Mouse (Mus musculus) neural tube, embryonic 15.5 days (tissue): Measurements from ENCODE around the gene Cd40. TPM values are rescaled to one million over a fixed set of nuclear protein-coding genes. Genes with fewer than 3 reads are reported as not detected.
A peak's percentile ranks its signal among the peaks of the same experiment; 100 is the strongest.

Experiments used
- ATAC-seq: fragments of 200-750 bp; cut with Nextera tagmentation; 2 replicates; pipeline ENCODE4 v1.8.0; 2017; ENCODE audit warnings: mild to moderate bottlenecking, moderate TSS enrichment, moderate library complexity; ENCODE audit not compliant: low FRiP score
- H3K27ac ChIP-seq: fragments of 300-500 bp; sonication (generic); replicated peaks from 2 replicates; pipeline ENCODE4 v1.5.1; 2015; ENCODE audit warnings: mild to moderate bottlenecking, inconsistent platforms
- H3K27me3 ChIP-seq: fragments of 300-500 bp; sonication (generic); replicated peaks from 2 replicates; pipeline ENCODE4 v1.6.1; 2015; ENCODE audit warnings: inconsistent platforms
- H3K36me3 ChIP-seq: fragments of 300-500 bp; sonication (generic); 2 replicates; pipeline ENCODE4 v1.6.1; 2015; ENCODE audit warnings: inconsistent platforms
- H3K4me1 ChIP-seq: fragments of 300-500 bp; sonication (generic); 2 replicates; pipeline ENCODE4 v1.6.1; 2015; ENCODE audit warnings: inconsistent platforms
- H3K4me2 ChIP-seq: fragments of 300-500 bp; sonication (generic); 2 replicates; pipeline ENCODE4 v1.6.1; 2015; ENCODE audit warnings: inconsistent platforms, mild to moderate bottlenecking, moderate library complexity
- H3K4me3 ChIP-seq: fragments of 300-500 bp; sonication (generic); replicated peaks from 2 replicates; pipeline ENCODE4 v1.5.1; 2015; ENCODE audit warnings: mild to moderate bottlenecking, inconsistent platforms
- H3K9ac ChIP-seq: fragments of 300-500 bp; sonication (generic); replicated peaks from 2 replicates; pipeline ENCODE4 v1.6.1; 2015; ENCODE audit warnings: mild to moderate bottlenecking, inconsistent platforms
- H3K9me3 ChIP-seq: fragments of 300-500 bp; sonication (generic); replicated peaks from 2 replicates; pipeline ENCODE4 v1.6.1; 2016; ENCODE audit warnings: inconsistent platforms
- WGBS: fragments of 180-500 bp; shearing (Covaris S2); methylation state at CpG from one replicate; pipeline ENCODE4 v1.1.7; 2015; ENCODE audit warnings: mixed read lengths; 5-methylcytosine and 5-hydroxymethylcytosine counted together
- polyA plus RNA-seq: library from polyadenylated mRNA; unstranded; fragments of >200 nt; fragmentation: Nextera tagmentation; extraction: Ambion mirVana; gene quantifications from 2 replicates; pipeline ENCODE4 v1.2.1, GENCODE M21; 2015

The Cd40 gene
- polyA plus RNA-seq, 1 experiment from 2014 or later, result 6.9 TPM

DNA sequence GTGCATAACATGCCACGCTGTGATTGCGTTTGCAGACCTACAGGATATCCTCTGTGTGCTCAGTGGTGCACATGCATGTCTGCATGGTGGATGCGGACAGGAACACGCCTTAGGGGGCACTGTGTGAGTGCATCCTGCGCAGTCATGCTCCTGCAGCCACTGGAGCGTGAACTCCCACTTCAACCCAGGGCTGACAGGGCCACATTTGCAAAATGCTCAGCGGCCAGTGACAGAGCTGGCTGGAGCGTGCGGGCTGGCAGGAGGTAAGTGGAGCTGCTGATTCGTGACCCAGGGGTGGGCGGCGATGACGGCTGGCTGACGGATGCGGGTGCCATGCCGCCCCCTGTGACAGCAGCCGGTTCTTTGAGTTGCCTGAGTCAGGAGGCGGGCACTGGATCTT is 51.2 kb downstream of the Cd40 start:
- Histone ChIP-seq H3K4me1 (peaks cover 24% of the 10 kb centered on the region), H3K9ac (no peak overlapping the region), H3K27me3 (peaks cover 59% of the 10 kb centered on the region), H3K4me2 (peak overlapping the region; percentile 8; the same call in 1 of the 2 replicates), H3K36me3 (no peaks in the 10 kb centered on the region), H3K27ac (no peak overlapping the region), H3K4me3 (no peak overlapping the region), H3K9me3 (no peaks in the 10 kb centered on the region)
- 16% methylated on average over 18 of the region's 18 CpGs for WGBS
- peak; percentile 42; the same call in 1 of the 2 replicates for ATAC-seq

GRCm38 (mm10) chr2:165112149-165112548 is 56.7 kb downstream of the Cd40 start:
- ATAC-seq, result no peak
- no peak overlapping the region for H3K27ac ChIP-seq
- peak overlapping the region; percentile 29 for H3K4me2 ChIP-seq
- H3K9ac ChIP-seq, result no peak overlapping the region
- peaks cover 32% of the 10 kb centered on the region for H3K4me1 ChIP-seq
- H3K27me3 ChIP-seq, result peaks cover 68% of the 10 kb centered on the region
- 0 out of 2 replicates have a peak overlapping the region, but pooled peaks have one; percentile 1 for H3K4me3 ChIP-seq
- no peaks in the 10 kb centered on the region for H3K9me3 ChIP-seq
- no peaks in the 10 kb centered on the region for H3K36me3 ChIP-seq
- under 1% methylated on average over 54 of the region's 54 CpGs for WGBS

GRCm38 (mm10) chr2:165113733-165114132 is 58.3 kb downstream of the Cd40 start:
- WGBS, result 21% methylated on average over 11 of the region's 11 CpGs
- Histone ChIP-seq H3K4me3 (no peak overlapping the region), H3K4me2 (no peak overlapping the region), H3K9me3 (no peaks in the 10 kb centered on the region), H3K27ac (no peak overlapping the region), H3K27me3 (peaks cover 68% of the 10 kb centered on the region), H3K9ac (no peak overlapping the region), H3K4me1 (peaks cover 32% of the 10 kb centered on the region), H3K36me3 (no peaks in the 10 kb centered on the region)
- no peak for ATAC-seq

DNA sequence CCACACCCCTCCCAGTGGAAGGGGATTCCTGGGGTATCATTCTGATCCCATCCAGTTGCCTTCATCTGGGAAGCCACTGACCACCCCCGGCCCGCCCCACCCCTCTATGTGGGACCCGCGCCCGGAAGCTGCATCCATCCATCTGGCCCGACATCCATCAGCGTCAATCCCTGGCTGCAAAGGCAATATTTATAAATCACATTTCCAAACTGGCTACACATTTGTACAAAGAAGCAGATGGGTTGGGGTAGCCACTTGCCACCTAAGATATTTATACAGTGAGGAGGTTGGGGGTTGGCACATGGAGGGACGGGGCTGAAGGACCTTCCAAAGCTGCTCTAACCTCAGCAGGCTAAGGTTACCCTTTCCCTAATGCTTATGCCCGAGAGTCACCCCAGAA is 65.3 kb downstream of the Cd40 start:
- H3K27ac ChIP-seq, result 0 out of 2 replicates have a peak overlapping the region, but pooled peaks have one; percentile 33
- peaks cover 21% of the 10 kb centered on the region for H3K4me1 ChIP-seq
- H3K36me3 ChIP-seq, result no peaks in the 10 kb centered on the region
- no peak overlapping the region for H3K9ac ChIP-seq
- 55% methylated on average over 9 of the region's 9 CpGs for WGBS
- H3K4me3 ChIP-seq, result no peak overlapping the region
- no peaks in the 10 kb centered on the region for H3K9me3 ChIP-seq
- no peak for ATAC-seq
- peaks cover 24% of the 10 kb centered on the region; the same call in 1 of the 2 replicates for H3K27me3 ChIP-seq
- no peak overlapping the region for H3K4me2 ChIP-seq

- H3K4me2 ChIP-seq, result no peak overlapping the region
- H3K36me3 ChIP-seq, result no peaks in the 10 kb centered on the region
- H3K27ac ChIP-seq, result 0 out of 2 replicates have a peak overlapping the region, but pooled peaks have one; percentile 33
- no peak overlapping the region for H3K9ac ChIP-seq
- peaks cover 19% of the 10 kb centered on the region for H3K4me1 ChIP-seq
- H3K27me3 ChIP-seq, result peaks cover 25% of the 10 kb centered on the region; the same call in 1 of the 2 replicates
- ATAC-seq, result no peak
- WGBS, result 36% methylated on average over 10 of the region's 10 CpGs
- no peaks in the 10 kb centered on the region for H3K9me3 ChIP-seq
- H3K4me3 ChIP-seq, result no peak overlapping the region
Observed at GRCm38 (mm10) chr2:165121206-165121840, 65.9 kb downstream of the Cd40 start.

Other genes with a start within 250 kb of the Cd40 start
- 23.7 and 25.4 TPM in 2 replicates for gene Zswim1, start 232.9 kb upstream of the Cd40 start, polyA plus RNA-seq
- gene Spata25, start 227.1 kb upstream of the Cd40 start, polyA plus RNA-seq, result not detected in 2 replicates
- gene Ctsa, start 222.8 kb upstream of the Cd40 start, polyA plus RNA-seq, result 99.9 and 113 TPM in 2 replicates
- 6.8 and 7.1 TPM in 2 replicates for gene Neurl2, start 222.2 kb upstream of the Cd40 start, polyA plus RNA-seq
- 117 and 192 TPM in 2 replicates for gene Pltp, start 197.9 kb upstream of the Cd40 start, polyA plus RNA-seq
- gene Pcif1, start 176.3 kb upstream of the Cd40 start, polyA plus RNA-seq, result 79.9 and 85.2 TPM in 2 replicates
- 13.3 and 13.8 TPM in 2 replicates for gene Zfp335, start 143.9 kb upstream of the Cd40 start, polyA plus RNA-seq
- gene Mmp9, start 114.8 kb upstream of the Cd40 start, polyA plus RNA-seq, result 23.8 and 25.6 TPM in 2 replicates
- gene Slc12a5, start 94.8 kb upstream of the Cd40 start, polyA plus RNA-seq, result 53.6 and 61.8 TPM in 2 replicates
- gene Ncoa5, start 20.8 kb upstream of the Cd40 start, polyA plus RNA-seq, result 85.1 TPM in 2 replicates
- gene 1700025C18Rik, start 35.1 kb downstream of the Cd40 start, polyA plus RNA-seq, result not detected in 2 replicates
- 11.9 and 15.2 TPM in 2 replicates for gene Cdh22, start 179.2 kb downstream of the Cd40 start, polyA plus RNA-seq
- 65.6 and 68.3 TPM in 2 replicates for gene Slc35c2, start 232.2 kb downstream of the Cd40 start, polyA plus RNA-seq